Mouse (Mus musculus): ENCODE data around the gene Ruvbl2.

The Ruvbl2 gene

DNA sequence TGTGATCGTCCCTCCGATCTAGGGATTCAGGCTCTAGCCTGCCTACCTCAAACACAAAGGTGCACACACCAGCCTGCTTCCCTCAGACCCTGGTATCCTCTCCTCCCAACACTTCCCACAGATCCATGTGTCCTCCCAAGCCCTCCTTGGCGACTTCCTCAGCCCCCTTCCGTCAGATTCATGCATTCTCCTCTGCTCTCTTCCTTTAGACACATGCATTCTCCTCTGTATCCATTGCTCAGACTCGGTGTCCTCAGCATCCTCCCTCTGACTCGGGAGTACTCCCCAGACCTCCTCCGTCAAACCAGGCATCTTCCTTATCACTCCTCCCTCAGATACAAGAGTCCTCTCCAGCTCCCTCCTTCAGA, 4.1 kb downstream of the Ruvbl2 start:
- in situ Hi-C loops (cut with MboI, MseI) = loop anchor here (10.0 kb wide), 1 partner anchor 381 kb away; the partner anchor contains the start of gene Cyth2

DNA sequence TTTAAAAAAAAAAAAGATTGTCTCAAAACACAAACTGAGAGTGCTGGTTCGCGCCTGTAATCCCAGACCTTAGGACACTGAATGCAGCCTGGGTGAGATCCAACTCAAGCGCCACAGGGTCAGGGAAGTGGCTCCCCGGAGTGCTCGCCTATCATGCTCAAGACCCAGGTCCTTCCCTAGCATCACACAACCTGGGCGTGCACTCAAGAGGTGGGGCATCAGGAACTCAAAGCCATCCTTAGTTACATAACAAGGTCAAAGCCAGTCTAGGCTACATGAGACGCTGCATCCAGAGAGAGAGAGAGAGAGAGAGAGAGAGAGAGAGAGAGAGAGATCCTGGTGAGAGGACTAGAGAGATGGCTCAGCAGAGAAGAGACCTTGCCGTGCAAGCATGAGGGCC, 11.3 kb downstream of the Ruvbl2 start:
- in situ Hi-C loops (cut with MboI, MseI) = no loop called here

DNA sequence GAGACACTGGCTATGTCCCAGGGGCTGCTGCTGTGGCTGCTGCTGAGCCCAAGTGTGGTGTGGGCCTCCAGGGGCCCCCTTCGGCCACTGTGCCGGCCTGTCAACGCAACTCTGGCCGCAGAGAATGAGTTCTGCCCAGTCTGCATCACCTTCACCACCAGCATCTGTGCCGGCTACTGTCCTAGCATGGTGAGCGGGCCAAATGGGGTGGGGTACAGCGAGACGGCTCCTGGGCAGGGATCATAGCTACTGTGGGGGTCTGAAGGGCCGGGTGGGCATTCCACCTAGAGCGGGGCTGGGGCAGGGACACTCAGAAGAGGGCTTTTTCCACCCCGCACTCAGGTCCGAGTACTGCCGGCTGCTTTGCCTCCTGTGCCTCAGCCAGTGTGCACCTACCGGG, 16.7 kb downstream of the Ruvbl2 start:
- in situ Hi-C loops (cut with MboI, MseI) = no loop called here

DNA sequence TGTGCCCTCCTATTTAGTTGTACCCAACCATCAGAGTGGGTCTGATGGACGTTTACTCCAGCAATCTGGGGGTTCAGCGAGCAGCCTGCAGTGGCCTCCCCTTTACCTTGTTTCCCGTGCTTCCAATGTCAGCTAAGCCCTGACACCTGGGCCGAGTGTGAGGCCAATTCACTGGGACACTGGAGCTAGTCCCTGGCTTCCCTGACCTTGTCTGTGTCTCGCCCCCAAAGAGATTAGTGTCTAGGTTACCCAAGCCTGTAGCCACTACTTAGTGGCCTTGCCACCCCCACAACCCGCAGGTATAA, 17.3 kb downstream of the Ruvbl2 start, which contains the start of gene Lhb:
Gene Lhb (plus strand): TSS at position 206 of the 305 bp plus-strand sequence.
- in situ Hi-C loops (cut with MboI, MseI) = no loop called here

DNA sequence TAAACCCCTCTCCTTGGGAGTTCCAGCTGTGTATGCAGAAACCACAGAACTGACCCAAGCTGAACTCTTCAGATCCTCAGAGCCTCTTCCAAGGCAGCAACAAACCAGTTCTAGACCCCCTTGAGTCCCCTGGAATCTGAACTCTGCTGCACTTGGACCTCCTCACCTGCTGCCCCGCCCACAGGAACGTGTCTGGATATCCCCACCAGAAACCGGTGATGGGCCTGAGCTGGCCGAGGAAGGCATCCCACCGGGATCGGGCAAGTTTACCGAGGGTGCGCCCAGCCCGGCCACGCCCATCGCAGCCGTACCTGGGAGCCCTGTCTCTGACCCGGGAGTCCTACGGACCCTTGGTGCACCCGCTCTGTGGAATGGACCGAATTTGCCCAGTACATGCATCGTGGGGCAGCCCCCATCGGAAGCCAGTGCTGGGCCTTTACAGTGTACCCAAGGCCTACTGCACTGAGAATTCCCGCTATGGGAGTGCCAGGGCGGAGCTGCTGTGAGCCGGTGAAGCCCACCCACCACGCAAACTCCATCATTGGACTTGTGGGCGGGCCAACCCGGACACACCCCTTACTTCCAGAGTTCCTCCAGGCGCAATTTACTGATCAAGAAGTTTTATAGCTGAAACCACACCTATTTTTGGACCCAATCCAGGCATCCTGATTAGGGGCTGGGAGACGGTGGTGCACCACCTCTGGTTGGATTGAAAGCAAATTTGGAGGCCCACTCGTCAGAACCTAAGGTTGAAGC, 17.9 kb downstream of the Ruvbl2 start:
- in situ Hi-C loops (cut with MboI, MseI) = no loop called here

DNA sequence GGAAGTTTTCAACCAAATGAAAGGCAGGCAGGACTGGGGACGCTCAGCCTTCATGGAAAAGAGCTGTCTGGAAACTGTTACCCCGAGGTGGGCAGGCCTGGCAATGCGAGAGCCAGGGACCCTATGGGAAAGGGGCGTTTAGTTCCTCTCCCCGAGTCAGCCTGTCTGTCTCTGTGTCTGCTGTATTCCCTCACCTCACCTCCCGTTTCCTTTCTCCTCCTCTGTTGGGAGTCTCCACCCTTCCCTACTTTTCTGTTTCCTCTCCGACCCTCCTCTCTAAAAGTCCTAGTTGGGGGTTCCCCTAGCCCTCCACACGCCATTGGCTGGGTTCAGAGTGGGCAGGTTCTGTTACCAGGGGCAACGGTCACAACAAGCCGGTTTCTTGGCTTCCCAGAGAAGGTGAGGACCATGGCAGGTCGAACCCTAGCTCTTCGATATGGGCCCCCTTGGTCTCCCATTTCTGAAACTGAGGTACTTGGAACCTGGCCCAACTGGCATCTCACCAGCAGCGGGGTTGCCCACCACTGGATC, 19.9 kb downstream of the Ruvbl2 start:
- in situ Hi-C loops (cut with MboI, MseI) = no loop called here

DNA sequence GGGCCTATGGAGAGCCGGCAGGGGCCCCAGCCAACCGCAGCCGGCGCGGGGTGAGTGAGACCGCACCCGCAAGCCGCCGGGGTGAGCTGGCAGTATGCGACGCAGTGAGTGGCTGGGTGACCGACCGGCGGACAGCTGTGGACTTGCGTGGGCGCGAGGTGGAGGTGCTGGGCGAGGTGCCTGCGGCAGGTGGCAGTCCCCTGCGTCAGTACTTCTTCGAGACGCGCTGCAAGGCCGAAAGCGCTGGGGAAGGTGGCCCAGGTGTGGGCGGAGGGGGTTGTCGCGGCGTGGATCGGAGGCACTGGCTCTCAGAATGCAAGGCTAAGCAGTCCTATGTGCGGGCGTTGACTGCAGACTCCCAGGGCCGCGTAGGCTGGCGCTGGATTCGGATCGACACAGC, 22.3 kb downstream of the Ruvbl2 start:
- in situ Hi-C loops (cut with MboI, MseI) = no loop called here

DNA sequence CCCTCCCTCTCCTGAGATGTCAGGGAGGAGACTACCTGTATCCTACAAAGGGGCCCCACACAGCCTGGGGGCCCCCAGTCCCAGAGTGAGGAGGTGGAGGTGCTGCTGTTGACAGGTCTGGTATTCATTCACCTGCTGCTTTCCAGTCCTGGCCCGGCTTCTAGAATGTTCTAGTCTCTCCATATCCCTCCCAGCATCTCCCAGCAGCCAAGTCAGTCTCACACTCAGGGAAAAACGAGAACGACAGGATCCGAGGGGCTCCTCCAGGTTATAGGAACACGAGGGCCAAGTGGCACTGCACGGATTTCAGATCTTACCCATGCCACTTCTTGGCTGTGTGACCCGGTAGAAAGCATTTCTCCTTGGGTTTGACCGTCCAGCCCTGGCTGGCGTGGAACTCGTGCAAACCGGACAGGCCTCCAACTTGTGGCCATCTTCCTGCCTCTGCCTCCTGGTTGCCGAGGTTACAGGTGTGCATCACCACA, 23.1 kb downstream of the Ruvbl2 start:
- in situ Hi-C loops (cut with MboI, MseI) = no loop called here

DNA sequence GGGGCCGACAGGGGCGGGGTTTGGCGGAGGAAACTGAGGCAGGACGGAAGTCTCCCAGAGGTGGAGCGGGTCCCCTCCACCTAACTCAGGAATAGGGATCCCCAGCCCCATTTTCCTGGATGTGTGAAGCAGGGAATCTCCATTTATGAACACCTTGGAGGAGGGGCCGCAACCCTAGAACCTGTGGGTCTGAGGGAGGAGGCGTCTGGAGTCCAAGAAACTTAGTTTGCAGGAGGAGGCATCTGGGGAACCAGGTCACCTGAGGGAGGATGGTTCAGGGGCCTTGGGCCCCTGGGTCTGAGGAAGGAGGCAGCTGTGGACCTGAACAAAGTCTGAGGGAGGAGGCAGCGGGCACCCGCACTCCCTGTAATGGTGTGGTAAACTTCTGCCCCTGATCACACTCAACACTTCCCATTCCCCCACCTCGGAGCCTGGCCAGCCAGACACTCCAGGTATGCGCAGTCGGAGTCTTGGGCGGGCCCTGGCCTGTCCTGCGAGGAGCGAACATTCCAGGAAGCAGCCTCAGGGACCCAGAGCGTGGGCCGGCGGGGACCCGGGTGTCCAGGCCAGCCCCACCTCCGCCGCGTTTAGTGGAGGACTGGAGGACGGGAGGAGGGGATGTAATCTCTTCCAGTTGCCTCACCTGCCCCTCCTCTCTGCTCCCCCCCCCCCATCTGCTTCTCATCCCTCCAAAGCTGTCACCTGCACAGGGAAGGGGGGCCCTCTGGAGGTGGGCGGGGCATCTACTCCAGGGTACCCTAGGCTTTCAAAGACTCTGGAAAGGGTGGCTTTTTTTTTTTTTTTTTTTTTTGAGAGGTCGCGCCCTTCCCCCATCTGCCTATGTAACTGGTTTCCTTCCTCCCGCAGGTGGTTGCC, 23.8 kb downstream of the Ruvbl2 start:
- in situ Hi-C loops (cut with MboI, MseI) = no loop called here

DNA sequence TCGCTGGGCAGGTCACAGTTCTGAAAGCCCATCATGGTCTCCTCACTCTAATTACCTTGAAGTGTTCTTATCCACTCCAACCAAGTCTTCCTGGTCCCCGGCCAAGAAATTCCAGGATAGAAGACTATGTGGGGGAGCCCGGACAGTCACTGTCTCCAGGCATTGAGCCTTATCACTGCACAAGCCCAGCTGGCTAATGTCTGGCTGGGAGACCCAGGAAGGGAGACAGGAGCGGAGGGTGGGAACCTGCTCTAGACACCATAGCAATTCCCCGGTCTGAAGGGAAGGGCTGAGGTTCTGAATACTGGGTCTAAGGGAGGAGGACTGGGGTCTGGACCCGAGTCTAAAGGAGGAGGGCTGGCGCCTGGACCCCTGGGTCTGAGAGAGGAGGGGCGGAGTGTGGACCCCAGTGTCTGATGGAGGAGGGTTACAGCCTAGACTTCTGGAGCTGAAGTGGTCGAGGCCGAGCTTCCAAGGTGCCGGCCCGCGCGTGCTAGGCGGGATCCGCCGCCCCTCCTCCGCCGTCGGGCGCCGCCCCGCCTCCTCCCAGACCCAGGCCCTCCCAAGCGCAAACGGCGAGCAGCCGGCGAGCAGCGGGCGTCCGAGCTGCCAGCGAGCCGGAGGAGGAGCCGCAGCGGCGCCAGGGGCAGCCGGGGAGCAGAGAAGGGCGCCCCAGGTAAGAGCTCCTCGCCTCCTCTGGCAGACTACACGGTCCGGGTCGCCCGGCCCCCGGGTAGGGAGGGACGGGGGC, 24.6 kb downstream of the Ruvbl2 start, which contains the start of gene Ntf5:
Gene Ntf5 (plus strand): TSS at position 583 of the 751 bp plus-strand sequence.
- in situ Hi-C loops (cut with MboI, MseI) = no loop called here

DNA sequence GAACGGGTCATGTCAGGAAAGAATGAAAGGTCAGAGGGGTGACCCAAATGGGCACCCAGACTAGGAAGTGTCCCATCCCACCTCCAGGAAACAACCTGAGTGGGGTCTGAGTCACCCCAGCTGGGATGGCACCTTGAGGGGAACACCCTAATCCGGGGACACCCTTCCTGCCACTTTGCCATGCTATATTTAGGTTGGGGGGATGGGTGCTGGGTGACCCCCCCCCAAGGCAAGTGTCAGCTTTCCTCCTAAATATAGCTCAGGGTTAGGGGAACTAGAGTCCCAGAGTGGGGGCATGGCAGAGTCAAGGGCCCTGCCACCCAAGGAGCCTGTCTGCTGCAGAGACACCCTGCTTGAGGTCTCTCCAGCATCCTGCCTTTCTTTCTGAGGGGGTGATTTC, 25.5 kb downstream of the Ruvbl2 start:
- in situ Hi-C loops (cut with MboI, MseI) = no loop called here

DNA sequence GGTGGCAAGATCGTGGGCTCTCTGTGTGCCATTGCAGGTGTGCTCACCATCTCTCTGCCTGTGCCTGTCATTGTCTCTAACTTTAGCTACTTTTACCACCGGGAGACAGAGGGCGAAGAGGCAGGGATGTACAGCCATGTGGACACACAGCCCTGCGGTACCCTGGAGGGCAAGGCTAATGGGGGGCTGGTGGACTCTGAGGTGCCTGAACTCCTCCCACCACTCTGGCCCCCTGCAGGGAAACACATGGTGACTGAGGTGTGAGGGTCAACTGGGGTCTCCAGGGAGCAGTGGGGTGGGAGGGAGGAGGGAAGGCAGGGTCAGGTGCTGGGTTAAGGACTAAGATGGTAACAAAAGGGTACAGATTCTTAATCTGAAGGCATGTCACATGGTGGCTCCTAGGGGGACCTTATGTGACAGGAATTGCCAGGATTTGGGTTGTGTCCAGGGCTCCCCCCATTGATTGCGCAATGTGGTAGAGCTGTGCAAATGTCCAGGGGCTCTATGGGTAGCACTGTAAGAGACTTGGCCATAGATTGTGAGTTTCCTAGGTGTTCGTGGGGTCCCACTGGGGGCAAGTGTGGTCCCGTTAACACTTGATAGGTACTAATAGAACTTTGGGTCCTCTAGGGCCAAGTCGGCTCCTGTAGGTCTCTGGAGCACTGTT, 28.3 kb downstream of the Ruvbl2 start:
- in situ Hi-C loops (cut with MboI, MseI) = no loop called here

DNA sequence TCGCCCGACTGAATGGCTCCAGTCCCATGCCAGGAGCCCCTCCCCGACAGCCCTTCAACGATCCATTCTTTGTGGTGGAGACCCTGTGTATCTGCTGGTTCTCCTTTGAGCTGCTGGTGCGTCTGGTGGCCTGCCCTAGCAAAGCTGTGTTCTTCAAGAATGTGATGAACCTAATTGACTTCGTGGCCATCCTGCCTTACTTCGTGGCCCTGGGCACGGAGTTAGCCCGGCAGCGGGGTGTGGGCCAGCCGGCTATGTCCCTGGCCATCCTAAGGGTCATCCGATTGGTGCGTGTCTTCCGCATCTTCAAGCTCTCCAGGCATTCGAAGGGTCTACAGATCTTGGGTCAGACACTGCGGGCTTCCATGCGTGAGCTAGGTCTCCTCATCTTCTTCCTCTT, 28.9 kb downstream of the Ruvbl2 start:
- in situ Hi-C loops (cut with MboI, MseI) = no loop called here

DNA sequence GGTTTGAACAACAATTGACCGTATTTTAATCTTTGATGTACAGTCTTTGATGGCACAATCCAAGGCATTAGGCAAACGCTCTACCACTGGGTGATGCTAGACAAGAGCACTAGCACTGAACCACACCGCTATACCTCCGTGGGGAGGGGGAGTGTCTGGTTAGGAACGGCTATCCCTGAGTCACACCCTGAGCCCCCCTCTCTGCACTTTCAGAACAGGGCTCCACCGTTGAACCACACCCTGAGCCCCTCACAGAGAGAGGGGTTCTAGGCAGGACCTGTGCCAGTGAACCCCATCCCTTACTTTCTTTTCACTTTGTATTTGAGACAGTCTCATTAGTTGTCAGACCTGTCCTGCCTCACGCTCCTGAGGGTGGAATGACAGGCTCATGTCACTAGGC, 29.5 kb downstream of the Ruvbl2 start:
- in situ Hi-C loops (cut with MboI, MseI) = no loop called here

DNA sequence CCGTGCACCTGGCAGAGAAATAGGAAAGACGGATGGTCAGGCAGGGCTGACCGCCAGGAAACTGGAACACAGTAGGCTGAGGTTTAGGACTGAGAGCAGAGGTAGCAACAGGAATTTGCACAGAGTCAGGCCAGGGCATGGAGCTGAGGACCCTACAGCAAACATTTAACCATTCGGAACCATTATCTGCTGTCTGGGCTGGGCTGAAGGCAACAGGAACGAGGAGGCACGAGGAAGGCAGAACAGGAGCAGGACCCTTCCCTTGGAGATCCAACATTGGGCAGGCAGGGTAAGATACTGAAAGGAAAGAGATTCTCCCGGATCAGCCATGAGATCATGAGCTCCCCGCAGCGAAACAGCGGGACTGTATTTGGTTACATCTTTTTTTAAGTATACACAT, 30.1 kb downstream of the Ruvbl2 start:
- in situ Hi-C loops (cut with MboI, MseI) = no loop called here

DNA sequence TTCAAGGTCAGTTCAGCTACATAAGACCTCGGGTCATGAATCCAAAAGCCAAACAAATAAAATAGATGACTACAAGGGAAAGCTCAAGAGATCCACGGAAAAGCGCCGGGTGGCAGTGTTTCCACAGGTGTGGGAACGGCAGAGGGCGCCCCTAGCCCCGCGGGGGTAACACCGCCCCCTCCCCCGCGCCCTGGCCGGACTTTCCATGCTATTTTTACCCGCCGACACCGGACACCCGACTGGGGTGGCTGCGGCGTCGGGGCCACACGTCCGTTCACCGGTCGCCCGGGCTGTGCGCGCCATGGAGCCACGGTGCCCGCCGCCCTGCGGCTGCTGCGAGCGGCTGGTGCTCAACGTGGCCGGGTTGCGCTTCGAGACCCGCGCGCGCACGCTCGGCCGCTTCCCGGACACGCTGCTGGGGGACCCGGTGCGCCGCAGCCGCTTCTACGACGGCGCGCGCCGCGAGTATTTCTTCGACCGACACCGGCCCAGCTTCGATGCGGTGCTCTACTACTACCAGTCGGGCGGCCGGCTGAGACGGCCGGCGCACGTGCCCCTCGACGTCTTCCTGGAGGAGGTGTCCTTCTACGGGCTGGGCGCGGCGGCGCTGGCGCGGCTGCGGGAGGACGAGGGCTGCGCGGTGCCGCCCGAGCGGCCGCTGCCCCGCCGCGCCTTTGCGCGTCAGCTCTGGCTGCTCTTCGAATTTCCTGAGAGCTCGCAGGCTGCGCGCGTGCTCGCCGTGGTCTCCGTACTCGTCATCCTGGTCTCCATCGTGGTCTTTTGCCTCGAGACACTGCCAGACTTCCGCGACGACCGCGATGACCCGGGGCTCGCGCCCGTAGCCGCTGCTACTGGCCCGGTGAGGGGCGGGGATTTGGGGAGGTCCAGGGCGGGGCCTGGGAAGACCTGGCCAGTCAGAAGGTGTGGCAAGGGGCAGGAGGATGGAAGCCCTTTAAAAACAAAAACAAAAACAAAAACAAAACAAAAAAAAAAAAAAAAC, 31.4 kb downstream of the Ruvbl2 start:
- in situ Hi-C loops (cut with MboI, MseI) = no loop called here

DNA sequence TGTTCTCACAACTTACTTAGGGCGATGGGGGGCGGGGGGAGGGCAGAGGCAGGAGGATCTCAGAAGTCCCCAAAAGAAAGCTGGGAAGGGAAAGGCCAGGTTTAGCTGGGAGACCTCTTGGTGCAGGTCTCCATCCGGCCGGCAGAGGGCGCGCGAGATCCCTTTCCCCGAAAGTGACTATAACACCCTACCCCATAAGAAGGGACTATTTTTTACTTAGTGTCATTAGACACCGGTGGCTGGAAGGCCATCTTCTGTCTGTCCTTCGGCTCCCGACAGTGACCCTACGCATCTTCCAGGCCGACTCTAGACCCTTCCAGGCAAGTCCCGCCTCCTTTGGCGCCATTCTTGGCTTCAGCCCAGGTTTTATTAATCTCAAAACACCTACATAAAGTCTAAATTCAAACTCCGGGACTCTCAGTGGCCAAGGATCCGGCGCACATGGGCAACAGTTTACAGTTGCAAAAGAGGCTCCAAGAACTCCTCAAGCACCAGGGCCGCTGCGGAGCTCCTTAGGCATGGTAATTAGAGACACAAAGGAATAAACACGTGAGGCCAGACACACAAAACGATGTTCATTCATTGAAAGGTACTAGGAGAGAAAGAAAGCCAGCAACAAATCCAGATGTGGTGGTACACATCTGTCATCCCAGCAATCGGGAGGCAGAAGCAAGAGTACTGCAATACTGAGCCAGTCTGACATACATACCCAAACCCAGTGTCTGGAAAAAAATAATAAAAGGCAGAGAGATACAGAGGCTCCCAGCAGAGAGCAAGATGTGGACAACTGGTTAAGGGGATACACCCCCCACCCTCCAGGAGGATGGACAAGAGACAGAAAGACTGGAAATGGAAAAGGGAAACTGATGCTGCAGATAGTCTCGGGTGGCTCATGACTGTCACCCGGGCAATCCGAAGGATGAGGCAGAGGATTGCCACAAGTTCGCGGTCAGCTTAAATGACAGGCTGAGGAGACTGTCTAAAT, 32.5 kb downstream of the Ruvbl2 start, which contains the start of gene Kcna7:
Gene Kcna7 (plus strand): TSS at position 563 of the 985 bp plus-strand sequence.
- in situ Hi-C loops (cut with MboI, MseI) = no loop called here

DNA sequence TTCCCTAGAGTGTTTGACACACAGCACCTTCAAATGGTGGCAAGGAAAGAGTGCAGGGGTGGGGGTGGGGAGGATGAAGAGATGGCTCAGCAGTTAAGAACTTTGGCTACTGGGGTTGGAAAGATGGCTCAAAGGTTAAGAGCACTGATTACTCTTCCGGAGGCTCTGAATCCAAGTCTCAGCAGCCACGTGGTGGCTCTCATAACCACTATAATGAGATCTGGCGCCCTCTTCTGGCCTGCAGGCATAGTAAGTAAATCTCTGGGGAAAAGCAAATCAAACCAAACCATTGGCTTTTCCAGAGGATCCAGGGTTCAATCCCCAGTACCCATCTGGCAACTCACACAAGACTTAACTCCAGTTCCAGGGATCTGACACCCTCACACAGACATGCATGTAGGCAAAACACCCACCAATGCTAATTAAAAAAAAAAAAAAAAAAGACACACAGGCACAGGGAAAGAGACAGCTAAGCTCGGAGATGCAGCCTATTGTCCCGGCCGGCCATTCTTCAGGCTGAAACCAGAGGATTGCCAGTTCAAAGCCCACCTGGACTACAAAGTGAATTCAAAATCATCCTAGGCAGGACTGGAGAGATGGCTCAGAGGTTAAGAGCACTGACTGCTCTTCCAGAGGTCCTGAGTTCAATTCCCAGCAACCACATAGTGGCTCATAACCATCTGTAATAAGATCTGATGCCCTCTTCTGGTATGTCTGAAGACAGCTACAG, 34.2 kb downstream of the Ruvbl2 start:
- in situ Hi-C loops (cut with MboI, MseI) = loop anchor here (5.0 kb wide), 1 partner anchor 101 kb away; no protein-coding TSS in a partner anchor
